Mouse (Mus musculus): ENCODE data around the gene Alyref2.

The Alyref2 gene

DNA sequence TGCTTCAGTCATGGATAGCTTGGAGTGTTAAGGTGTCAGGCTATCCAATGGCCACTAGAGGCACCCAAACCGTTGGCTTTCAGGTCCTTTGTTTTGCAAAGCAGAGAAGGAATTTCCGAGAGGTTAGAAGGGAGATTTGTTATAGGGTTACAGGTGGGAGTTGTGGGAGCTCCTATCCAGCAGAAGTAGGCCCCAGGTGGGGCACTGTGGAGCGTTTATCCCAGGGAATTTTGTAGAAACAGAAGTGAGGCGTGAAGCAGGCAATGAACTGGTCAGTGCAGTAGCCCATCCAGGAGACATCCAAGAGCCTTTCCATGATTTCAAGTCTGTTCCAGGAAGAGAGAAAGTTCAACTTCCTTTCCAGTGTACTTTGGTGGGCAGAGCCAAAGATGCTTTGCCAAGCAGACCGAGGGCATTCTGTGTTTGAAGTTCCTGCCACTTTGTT is 1.6 kb upstream of the Alyref2 start:
- DNase-seq = peak; percentile 41

GRCm38 (mm10) chr1:171502388-171503249 is 659 bp upstream of the Alyref2 start:
- DNase-seq = peak; percentile 44

DNA sequence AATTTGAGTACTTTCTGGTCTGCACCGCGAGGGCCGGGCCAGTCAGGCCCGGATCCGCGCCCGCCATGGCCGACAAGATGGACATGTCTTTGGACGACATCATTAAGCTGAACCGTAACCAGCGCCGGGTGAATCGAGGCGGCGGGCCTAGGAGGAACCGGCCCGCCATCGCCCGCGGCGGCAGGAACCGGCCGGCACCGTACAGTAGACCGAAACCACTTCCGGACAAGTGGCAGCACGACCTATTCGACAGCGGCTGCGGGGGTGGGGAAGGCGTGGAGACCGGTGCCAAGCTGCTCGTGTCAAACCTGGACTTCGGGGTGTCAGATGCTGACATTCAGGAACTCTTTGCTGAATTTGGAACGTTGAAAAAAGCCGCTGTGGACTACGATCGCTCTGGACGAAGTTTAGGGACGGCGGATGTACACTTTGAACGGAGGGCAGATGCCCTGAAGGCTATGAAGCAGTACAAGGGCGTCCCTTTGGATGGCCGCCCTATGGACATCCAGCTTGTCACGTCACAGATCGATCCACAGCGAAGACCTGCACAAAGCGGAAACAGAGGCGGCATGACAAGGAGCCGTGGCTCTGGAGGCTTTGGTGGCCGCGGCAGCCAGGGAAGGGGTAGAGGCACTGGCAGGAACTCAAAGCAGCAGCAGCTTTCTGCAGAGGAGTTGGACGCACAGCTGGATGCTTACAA is 464 bp downstream of the Alyref2 start:
- DNase-seq = no peak

DNA sequence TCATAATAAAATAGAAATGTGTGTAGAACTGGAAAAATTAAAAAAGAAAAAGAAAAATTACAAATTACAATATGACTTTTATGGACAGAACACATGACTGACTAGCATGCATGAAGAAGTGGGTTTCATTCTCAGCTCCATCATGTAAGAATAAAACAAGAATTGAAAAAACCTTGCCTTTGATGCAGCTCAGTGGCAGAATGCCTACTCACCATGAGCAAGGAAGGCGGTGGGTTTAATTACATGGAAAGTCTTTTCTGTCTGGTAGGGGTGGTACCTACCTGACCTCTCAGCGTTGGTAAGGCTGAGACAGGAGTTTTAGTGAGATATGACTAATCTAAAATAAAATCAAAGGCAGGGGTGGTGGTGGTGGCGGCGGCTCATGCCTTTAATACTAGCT is 1.3 kb downstream of the Alyref2 start:
- no peak for DNase-seq

DNA sequence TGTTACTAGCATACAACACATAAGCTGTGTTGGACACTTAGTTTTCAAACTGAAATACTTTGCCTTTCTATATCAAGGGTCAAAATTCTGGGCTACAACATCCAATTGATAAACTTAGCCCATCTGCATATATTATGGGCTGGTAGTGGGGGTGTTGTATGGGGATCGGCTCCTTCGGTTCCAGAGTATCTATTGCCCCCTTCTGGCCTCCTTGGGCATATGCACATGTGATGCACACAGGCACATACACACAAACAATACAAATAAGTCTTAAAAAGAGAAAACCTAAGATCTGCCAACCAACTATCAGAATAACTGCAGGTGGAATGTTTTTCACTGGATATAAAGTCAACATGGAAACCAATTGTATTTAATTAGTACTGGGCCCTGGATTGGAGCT is 10.0 kb downstream of the Alyref2 start:
- DNase-seq = no peak

DNA sequence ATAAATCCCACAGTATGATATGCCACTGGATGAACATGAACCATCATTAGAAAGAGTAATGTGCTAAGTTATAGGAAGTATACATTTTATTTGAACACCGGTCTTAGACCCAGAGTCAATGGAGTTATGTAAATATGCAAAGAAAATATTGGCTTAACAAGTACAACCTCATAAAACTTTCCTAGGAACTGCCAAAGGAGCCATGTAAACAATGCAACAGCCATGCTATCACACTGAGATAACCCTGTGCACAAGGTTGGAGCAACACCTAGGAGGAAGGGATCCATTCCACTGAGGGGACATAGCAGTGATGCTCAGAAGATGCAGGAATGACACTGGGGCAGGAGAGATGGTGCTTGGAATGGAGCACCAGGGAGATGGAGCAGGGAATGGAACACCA is 10.5 kb downstream of the Alyref2 start:
- no peak for DNase-seq

DNA sequence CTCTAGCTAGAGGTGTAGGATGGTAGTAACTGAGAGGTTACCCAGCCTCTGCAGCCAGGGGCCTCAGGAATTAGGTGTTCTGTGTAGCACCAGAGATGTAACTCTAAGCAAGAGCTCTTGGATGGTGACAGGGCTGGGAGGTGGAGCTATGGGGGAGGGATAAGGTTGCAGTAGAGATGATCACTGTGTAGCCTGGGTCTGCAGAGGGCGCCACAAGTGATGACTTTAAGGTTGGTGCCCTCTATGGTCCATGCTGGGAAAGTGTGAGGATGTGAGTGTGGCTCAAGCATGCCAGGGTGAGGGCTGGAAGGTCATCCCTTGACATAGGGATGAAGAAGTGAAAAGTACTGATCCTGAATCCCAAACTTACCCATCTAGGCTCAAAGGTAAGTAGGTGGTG is 11.8 kb downstream of the Alyref2 start:
- DNase-seq = no peak

- no peak for DNase-seq
These were observed 12.3 kb downstream of the Alyref2 start for GRCm38 (mm10) chr1:171515557-171515956.

DNA sequence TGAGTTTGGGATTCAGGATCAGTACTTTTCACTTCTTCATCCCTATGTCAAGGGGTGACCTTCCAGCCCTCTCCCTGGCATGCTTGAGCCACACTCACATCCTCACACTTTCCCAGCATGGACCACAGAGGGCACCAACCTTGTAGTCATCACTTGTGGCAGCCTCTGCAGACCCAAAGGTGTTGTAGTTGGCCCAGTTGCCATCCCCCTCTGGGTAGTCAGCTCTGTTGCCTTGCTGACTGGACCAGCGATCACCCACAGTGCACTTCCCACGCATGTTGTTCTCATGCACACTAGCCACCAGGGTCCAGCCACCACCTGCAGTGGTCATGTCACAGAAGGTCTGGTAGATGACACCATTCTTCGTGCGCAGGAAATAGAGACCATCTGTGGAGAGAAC is 28.1 kb downstream of the Alyref2 start:
- DNase-seq = no peak

DNA sequence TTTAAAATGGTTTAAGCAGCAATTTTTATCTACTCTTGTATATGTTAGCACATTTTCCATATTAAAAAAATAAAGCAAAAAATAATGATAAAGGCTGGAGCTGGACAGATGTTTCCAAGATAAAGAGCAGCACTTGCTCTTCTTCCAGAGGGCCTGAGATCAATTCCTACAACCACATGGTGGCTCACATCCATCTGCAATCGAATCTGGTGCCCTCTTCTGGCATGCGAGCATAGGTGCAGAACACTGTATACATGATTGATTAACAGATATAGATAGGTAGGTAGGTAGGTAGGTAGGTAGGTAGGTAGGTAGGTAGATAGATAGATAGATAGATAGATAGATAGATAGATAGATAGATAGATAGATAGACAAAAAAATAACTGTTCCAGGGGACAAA is 29.6 kb downstream of the Alyref2 start:
- DNase-seq = no peak

GRCm38 (mm10) chr1:171534557-171534956 is 31.3 kb downstream of the Alyref2 start:
- no peak for DNase-seq

DNA sequence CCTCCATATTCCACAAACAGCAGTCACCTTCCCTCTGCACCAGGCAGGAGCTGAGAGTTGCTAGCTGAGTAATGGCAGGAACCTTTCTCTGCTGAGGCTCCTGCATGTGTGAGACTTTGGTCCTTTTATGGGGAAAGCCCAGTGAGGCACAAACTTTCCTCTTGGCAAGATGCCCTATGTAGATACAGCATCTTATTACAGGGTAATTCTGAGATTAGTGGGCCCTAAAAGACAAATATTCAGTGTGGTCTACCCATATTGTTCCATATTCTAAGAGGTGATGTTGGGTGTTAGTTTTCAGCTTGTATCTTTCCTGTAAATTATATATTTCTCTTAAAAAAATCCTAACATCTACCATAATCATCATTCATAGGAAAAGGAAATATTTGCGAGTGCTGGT is 31.9 kb downstream of the Alyref2 start, which contains the start of gene Itln1:
Itln1 (minus strand) TSS at position 101 of the 400 bp plus-strand sequence.
- DNase-seq = no peak

DNA sequence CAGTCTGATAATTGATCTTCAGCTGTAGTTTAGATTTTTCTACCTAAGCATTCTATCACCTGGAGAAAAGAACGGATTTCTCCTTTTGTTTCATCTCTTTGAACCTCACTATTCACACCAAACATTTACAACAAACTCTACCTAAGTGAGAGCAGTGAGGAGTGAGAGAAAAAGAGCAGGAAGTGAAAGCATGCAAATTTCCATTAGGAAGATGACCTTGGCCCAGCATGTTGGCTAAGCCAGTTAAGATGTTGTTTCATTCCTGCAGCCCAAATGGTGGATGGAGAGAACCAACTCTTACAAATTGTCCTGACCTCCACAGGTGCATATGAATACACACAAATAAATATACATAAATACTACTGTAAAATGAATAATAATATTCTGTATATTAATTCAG is 37.4 kb downstream of the Alyref2 start:
- no peak for DNase-seq

- no peak for DNase-seq
These were observed 48.0 kb downstream of the Alyref2 start for GRCm38 (mm10) chr1:171551326-171551725.

DNA sequence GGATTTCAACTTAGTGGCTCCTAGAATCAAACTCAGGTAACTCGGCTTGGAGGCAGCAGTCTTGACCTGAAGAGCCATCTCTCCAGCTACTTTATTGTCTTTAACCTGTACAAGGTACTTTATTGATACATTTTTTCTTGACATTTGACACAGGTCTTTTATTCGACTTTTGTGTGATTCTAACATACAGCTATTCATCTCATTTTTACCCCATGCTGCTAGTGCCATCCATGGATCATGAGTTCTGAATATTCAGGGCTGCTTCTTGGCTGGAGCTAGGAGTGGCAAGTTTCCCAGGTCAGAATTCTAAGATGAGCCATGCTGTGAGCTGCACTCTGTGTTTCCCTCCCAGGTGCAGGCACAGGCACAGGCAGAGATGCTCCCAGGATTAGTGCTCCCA is 49.0 kb downstream of the Alyref2 start:
- no peak for DNase-seq

DNA sequence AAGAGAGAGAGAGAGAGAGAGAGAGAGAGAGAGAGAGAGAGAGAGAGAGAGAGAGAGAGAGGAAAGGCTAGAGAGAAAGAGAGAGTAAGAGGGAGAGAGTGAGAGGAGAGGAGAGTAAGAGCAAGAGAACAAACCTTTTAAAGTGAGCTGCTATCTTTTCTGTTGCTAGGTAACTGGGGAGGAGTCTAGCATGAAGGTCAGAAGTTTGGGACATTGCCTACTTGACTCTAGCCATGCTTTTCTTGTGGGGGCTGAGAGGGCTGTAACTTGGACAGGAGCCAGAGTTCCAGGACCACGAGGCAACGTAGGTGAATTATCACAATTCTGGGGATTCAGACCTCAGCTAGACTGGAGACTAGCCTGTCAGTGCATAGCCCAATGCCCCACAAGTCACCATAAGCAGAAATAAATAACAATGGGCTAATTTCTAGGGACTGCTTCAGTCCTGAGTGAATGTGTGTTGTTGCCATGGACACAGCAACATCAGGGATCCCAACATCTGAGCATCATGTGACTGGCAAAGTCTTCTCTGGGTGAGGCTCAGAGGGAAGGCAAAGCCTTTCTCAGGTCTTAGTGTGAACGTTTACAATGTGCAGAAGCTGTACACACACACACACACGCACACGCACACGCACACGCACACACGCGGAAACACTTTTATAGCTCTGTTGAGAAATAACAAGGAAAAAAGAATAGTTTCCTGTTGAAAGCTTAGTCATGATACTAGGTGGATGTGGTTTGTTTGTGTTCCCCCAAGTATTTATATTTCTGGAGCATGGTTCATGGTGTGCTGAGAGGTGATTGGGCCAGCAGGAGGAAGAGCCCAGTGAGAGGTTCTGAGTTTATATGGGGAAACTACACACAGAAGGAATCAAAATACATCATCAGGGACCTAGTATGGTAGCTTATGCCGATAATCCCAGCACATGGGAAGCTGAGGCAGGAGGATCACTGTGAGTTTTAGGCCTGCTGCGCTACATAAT is 50.4 kb downstream of the Alyref2 start:
- DNase-seq = no peak

All from kidney, adult 11 months (tissue).